Mouse (Mus musculus) small intestine, adult 2 months (tissue): ENCODE measurements around the gene Rhof.

Source experiments
- CTCF ChIP-seq: fragments of 200-500 bp; IDR thresholded peaks from 2 replicates; pipeline ENCODE4 v1.5.1; 2012; ENCODE audit warnings: low read depth, mild to moderate bottlenecking, control low read depth, inconsistent platforms, low read length, moderate library complexity, mixed read lengths; ENCODE audit not compliant: insufficient replicate concordance, insufficient read length; ENCODE audit errors: extremely low read depth
- POLR2A ChIP-seq: fragments of 200-500 bp; IDR thresholded peaks from 2 replicates; pipeline ENCODE4 v1.6.1; 2012; ENCODE audit warnings: low read depth, mild to moderate bottlenecking, control low read depth, inconsistent platforms, low read length, moderate library complexity

DNA sequence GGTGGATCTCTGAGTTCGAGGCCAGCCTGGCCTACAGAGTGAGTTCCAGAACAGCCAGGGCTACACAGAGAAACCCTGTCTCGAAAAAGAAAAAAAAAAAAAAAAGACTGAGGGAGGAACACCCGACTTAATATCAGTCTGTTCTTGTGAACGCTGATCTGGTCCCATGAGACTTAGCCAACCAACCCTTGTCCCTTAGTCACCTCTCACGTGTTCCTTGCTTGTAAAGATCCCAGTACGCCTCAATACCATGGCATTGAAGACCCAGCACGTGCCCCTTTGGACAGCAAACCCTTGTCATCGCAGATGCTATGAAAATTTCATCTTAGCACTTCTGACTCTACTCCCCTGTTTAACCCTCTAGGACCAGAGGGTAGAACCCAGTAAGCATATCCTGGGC, 36.2 kb downstream of the Rhof start:
- TF ChIP-seq CTCF: no peak
- TF ChIP-seq POLR2A: no peak
